Mouse (Mus musculus) midbrain, embryonic 10.5 days (tissue): ENCODE data around the gene Ttc39a. TPM values are rescaled to one million over a fixed set of nuclear protein-coding genes. Genes with fewer than 3 reads are reported as not detected.

ENCODE experiments used
- DNase-seq: peaks from one replicate; pipeline ENCODE4 v3.0.0-alpha.2; 2017; ENCODE audit warnings: low spot score
- H3K27ac ChIP-seq: fragments of 300-500 bp; sonication (generic); replicated peaks from 2 replicates; pipeline ENCODE4 v1.5.1; 2016; ENCODE audit warnings: mild to moderate bottlenecking
- H3K27me3 ChIP-seq: fragments of 300-500 bp; sonication (generic); 2 replicates; pipeline ENCODE4 v1.6.1; 2016; ENCODE audit warnings: low read depth, mild to moderate bottlenecking; ENCODE audit not compliant: poor library complexity, severe bottlenecking
- H3K36me3 ChIP-seq: fragments of 300-500 bp; sonication (generic); 2 replicates; pipeline ENCODE4 v1.6.1; 2016; ENCODE audit warnings: mild to moderate bottlenecking, moderate library complexity
- H3K4me1 ChIP-seq: fragments of 300-500 bp; sonication (generic); 2 replicates; pipeline ENCODE4 v1.6.1; 2016
- H3K4me3 ChIP-seq: fragments of 300-500 bp; sonication (generic); 2 replicates; pipeline ENCODE4 v1.5.1; 2016; ENCODE audit warnings: mild to moderate bottlenecking, moderate library complexity
- H3K9me3 ChIP-seq: fragments of 300-500 bp; sonication (generic); replicated peaks from 2 replicates; pipeline ENCODE4 v1.6.1; 2016; ENCODE audit warnings: mild to moderate bottlenecking
- WGBS: fragments of 180-500 bp; shearing (Covaris S2); methylation state at CpG from one replicate; pipeline ENCODE4 v1.1.7; 2016; 5-methylcytosine and 5-hydroxymethylcytosine counted together
- polyA plus RNA-seq: library from polyadenylated mRNA; unstranded; fragments of >200 nt; fragmentation: Nextera tagmentation; extraction: Ambion mirVana; gene quantifications from 2 replicates; pipeline ENCODE4 v1.2.1, GENCODE M21; 2016

Gene Ttc39a
- polyA plus RNA-seq, 1 experiment from 2014 or later = 2.4 TPM

- H3K4me1 ChIP-seq = peaks cover 8% of the 10 kb centered on the region
- no peak for DNase-seq
- no peak overlapping the region for H3K4me3 ChIP-seq
- no peak overlapping the region for H3K27ac ChIP-seq
- no peaks in the 10 kb centered on the region for H3K36me3 ChIP-seq
- H3K9me3 ChIP-seq = no peaks in the 10 kb centered on the region
- WGBS = 72% methylated on average over 6 of the region's 6 CpGs
- H3K27me3 ChIP-seq = no peaks in the 10 kb centered on the region
Measured at GRCm38 (mm10) chr4:109444471-109444870, 38.0 kb downstream of the Ttc39a start.

- DNase-seq = no peak
- no peaks in the 10 kb centered on the region for H3K36me3 ChIP-seq
- no peak overlapping the region for H3K27ac ChIP-seq
- no peaks in the 10 kb centered on the region for H3K27me3 ChIP-seq
- H3K4me1 ChIP-seq = peaks cover 8% of the 10 kb centered on the region
- no peaks in the 10 kb centered on the region for H3K9me3 ChIP-seq
- no peak overlapping the region for H3K4me3 ChIP-seq
- 48% methylated on average over 2 of the region's 2 CpGs for WGBS
Measured at GRCm38 (mm10) chr4:109444951-109445350, 38.5 kb downstream of the Ttc39a start.

- Histone ChIP-seq H3K27me3 (no peaks in the 10 kb centered on the region), H3K27ac (no peak overlapping the region), H3K4me1 (peaks cover 8% of the 10 kb centered on the region), H3K9me3 (no peaks in the 10 kb centered on the region), H3K4me3 (no peak overlapping the region), H3K36me3 (no peaks in the 10 kb centered on the region)
- DNase-seq = no peak
- 89% methylated on average over 2 of the region's 2 CpGs for WGBS
Measured at GRCm38 (mm10) chr4:109445397-109445796, 39.0 kb downstream of the Ttc39a start.

- H3K36me3 ChIP-seq = peaks cover 3% of the 10 kb centered on the region; the same call in 1 of the 2 replicates
- no peaks in the 10 kb centered on the region for H3K9me3 ChIP-seq
- 85% methylated on average over 1 of the region's 1 CpGs for WGBS
- H3K4me1 ChIP-seq = peaks cover 8% of the 10 kb centered on the region
- no peak overlapping the region for H3K4me3 ChIP-seq
- no peak overlapping the region for H3K27ac ChIP-seq
- H3K27me3 ChIP-seq = no peaks in the 10 kb centered on the region
- no peak for DNase-seq
Measured at GRCm38 (mm10) chr4:109445956-109446355, 39.5 kb downstream of the Ttc39a start.

- no peak overlapping the region for H3K4me3 ChIP-seq
- no peaks in the 10 kb centered on the region for H3K27me3 ChIP-seq
- peaks cover 20% of the 10 kb centered on the region for H3K36me3 ChIP-seq
- no peaks in the 10 kb centered on the region for H3K9me3 ChIP-seq
- no peak for DNase-seq
- no peak overlapping the region for H3K27ac ChIP-seq
- WGBS = 97% methylated on average over 2 of the region's 2 CpGs
- peaks cover 8% of the 10 kb centered on the region for H3K4me1 ChIP-seq
Measured at GRCm38 (mm10) chr4:109448531-109448930, 42.1 kb downstream of the Ttc39a start.

- no peak overlapping the region for H3K4me3 ChIP-seq
- DNase-seq = no peak
- H3K9me3 ChIP-seq = no peaks in the 10 kb centered on the region
- WGBS = 96% methylated on average over 6 of the region's 6 CpGs
- peaks cover 28% of the 10 kb centered on the region for H3K36me3 ChIP-seq
- H3K4me1 ChIP-seq = no peaks in the 10 kb centered on the region
- H3K27ac ChIP-seq = no peak overlapping the region
- H3K27me3 ChIP-seq = no peaks in the 10 kb centered on the region
Measured at GRCm38 (mm10) chr4:109456821-109457220, 50.4 kb downstream of the Ttc39a start.

- no peaks in the 10 kb centered on the region for H3K9me3 ChIP-seq
- H3K27me3 ChIP-seq = no peaks in the 10 kb centered on the region
- WGBS = 77% methylated on average over 3 of the region's 3 CpGs
- H3K4me3 ChIP-seq = no peak overlapping the region
- no peaks in the 10 kb centered on the region for H3K4me1 ChIP-seq
- DNase-seq = no peak
- peaks cover 3% of the 10 kb centered on the region; the same call in 1 of the 2 replicates for H3K36me3 ChIP-seq
- no peak overlapping the region for H3K27ac ChIP-seq
Measured at GRCm38 (mm10) chr4:109460421-109461179, 54.2 kb downstream of the Ttc39a start.

- Histone ChIP-seq H3K27me3 (no peaks in the 10 kb centered on the region), H3K4me3 (no peak overlapping the region), H3K9me3 (no peaks in the 10 kb centered on the region), H3K36me3 (no peaks in the 10 kb centered on the region), H3K4me1 (no peaks in the 10 kb centered on the region), H3K27ac (no peak overlapping the region)
- no peak for DNase-seq
Measured at GRCm38 (mm10) chr4:109463892-109464291, 57.5 kb downstream of the Ttc39a start.

GRCm38 (mm10) chr4:109467687-109468086 lies 61.3 kb downstream of the Ttc39a start:
- H3K4me3 ChIP-seq = no peak overlapping the region
- no peak for DNase-seq
- peaks cover 10% of the 10 kb centered on the region for H3K36me3 ChIP-seq
- no peaks in the 10 kb centered on the region for H3K27me3 ChIP-seq
- no peaks in the 10 kb centered on the region; the same call in 1 of the 2 replicates for H3K4me1 ChIP-seq
- no peaks in the 10 kb centered on the region for H3K9me3 ChIP-seq
- H3K27ac ChIP-seq = no peak overlapping the region

- no peak for DNase-seq
- Histone ChIP-seq H3K36me3 (peaks cover 15% of the 10 kb centered on the region), H3K9me3 (no peaks in the 10 kb centered on the region), H3K27ac (no peak overlapping the region), H3K27me3 (no peaks in the 10 kb centered on the region), H3K4me3 (no peak overlapping the region), H3K4me1 (peaks cover 12% of the 10 kb centered on the region)
Measured at GRCm38 (mm10) chr4:109471606-109472005, 65.2 kb downstream of the Ttc39a start.

- no peak overlapping the region for H3K4me3 ChIP-seq
- WGBS = 93% methylated on average over 3 of the region's 3 CpGs
Measured at GRCm38 (mm10) chr4:109472566-109472965, 66.1 kb downstream of the Ttc39a start.

GRCm38 (mm10) chr4:109475078-109475477 lies 68.7 kb downstream of the Ttc39a start:
- H3K9me3 ChIP-seq = no peaks in the 10 kb centered on the region
- peak overlapping the region; percentile 89 for H3K4me3 ChIP-seq
- 68% methylated on average over 2 of the region's 2 CpGs for WGBS
- H3K36me3 ChIP-seq = peaks cover 15% of the 10 kb centered on the region
- no peak for DNase-seq
- H3K27ac ChIP-seq = 0 out of 2 replicates have a peak overlapping the region, but pooled peaks have one; percentile 98
- H3K4me1 ChIP-seq = peaks cover 12% of the 10 kb centered on the region
- no peaks in the 10 kb centered on the region for H3K27me3 ChIP-seq

More at GRCm38 (mm10) chr4:109472566-109472965, 66.1 kb downstream of the Ttc39a start:
- Histone ChIP-seq H3K9me3 (no peaks in the 10 kb centered on the region), H3K27ac (no peak overlapping the region), H3K4me1 (peaks cover 12% of the 10 kb centered on the region), H3K27me3 (no peaks in the 10 kb centered on the region), H3K36me3 (peaks cover 15% of the 10 kb centered on the region)
- DNase-seq = no peak
